Mouse (Mus musculus) gastrocnemius, postnatal 10 days (tissue): ENCODE data around the gene Cadps2. TPM values are rescaled to one million over a fixed set of nuclear protein-coding genes. Genes with fewer than 3 reads are reported as not detected.

Source experiments
- DNase-seq: peaks from one replicate; pipeline ENCODE4 v3.0.0; 2021; ENCODE audit warnings: mixed read lengths
- total RNA-seq, 2 experiments: library from RNA; stranded (reverse); gene quantifications; 2 replicates each; pipeline ENCODE4 v1.2.3; 2021

Cadps2 gene
- total RNA-seq, 2 experiments from 2014 or later, result 0.93 to 1.3 TPM

- no peak for DNase-seq
Observed at GRCm38 (mm10) chr6:23356141-23356540, 483.1 kb downstream of the Cadps2 start.

DNA sequence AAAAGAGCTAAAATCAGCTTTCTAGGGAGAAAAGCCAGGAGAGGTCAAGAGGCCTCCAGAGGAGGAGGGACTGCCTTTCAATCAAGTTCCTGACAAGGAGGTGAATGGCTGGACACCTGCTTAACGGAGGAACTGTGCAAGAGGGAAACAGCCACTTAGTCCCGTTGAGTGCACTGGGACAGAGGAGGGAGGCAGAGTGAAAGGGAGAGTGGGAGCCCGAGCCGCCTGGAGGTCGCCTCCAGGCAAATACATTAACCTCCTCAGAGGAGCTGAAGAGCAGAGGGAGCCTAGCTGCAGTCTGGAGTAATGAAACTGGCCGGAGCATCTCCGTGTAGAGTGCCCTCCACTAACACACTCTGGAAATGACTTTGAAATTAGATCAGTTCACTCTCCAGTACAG, 485.7 kb downstream of the Cadps2 start:
- DNase-seq, result no peak

DNA sequence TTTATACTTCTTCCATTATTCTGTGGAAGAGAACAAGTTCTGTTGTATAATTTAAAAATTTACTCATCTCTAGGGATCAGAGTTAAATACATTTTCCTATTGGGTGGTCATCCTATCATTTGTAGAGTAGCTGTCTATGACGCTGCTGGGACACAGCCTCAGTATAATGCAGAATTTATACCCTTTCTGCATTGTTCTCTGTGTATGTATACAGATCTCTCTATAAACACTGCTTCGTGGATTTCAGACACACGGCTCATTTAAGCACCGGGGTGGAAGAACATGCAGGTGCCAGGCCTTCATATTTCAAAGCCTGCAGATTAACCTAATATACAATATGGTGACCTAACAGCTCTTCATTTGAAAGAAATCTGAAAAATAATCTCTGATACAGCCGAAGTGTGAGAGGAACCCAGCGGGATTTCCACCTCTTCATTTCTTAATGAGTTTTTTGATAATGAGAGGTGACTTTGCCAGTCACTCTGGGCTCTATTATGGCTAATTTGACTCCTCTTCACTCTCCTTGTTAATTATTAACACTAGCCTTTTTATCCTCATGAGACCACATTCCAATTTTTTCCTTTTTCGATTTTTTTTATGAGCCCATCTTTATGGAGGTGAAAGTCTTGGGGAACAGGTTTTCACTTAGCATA, 501.7 kb downstream of the Cadps2 start:
- no peak for DNase-seq

GRCm38 (mm10) chr6:23314945-23315344, 524.3 kb downstream of the Cadps2 start:
- DNase-seq, result no peak

- no peak for DNase-seq
Observed at GRCm38 (mm10) chr6:23314291-23314690, 524.9 kb downstream of the Cadps2 start.

DNA sequence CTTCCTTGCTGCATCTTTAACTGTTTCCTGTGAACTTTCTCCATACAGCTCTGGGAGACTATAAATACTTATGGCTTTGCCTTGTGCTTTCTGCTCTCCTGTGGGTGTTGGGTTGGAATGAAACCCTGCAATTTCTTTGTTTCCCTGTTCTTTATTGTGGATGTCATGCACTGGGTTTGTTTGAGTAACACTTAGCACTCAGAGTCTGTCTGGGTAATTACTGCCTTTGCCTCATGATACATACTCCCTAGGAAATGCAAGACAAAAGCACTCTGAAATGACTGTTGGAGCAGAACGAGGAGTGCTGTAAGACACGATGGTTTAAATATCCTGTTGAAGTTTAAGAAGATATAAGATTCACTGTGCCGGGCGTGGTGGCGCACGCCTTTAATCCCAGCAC, 533.2 kb downstream of the Cadps2 start:
- DNase-seq, result no peak

DNA sequence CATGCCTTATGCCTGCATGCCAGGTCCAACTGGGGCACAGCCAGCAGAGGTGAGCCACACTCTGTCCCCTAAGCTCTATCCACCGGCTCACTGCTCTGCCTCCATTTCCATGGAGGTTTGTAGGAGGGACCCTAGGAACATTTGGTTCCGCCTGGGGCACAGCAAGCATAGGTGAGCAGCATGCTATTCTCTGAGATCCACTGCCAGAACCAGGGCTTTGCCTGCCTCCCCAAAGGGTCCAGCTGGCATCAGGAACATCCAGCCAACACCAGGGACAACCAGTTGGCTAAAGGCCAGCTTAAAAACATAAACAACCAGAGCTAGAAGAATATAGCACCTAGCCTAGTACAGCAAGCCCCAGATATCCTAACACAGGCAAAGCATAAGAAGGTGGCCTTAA, 540.6 kb downstream of the Cadps2 start:
- no peak for DNase-seq

GRCm38 (mm10) chr6:23294685-23295084, 544.5 kb downstream of the Cadps2 start:
- DNase-seq, result no peak

- DNase-seq, result no peak
Observed at GRCm38 (mm10) chr6:23288752-23289151, 550.5 kb downstream of the Cadps2 start.

DNA sequence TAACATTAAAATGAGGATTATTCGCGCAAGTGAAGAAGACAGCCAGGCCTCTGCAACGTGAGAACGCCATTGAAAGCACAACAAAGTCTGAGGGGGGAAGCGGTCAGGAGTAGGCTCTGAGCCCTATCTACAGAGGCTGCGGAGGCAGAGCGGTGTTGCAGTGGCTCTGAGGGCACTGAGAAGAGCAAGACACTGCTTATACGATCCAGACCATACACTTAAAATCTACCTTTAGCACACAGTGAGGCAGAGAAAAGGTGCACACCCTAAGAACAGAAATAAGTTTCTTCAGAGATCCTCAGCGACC, 557.8 kb downstream of the Cadps2 start:
- DNase-seq, result no peak

GRCm38 (mm10) chr6:23280811-23281513, 558.3 kb downstream of the Cadps2 start:
- no peak for DNase-seq

- DNase-seq, result no peak
Observed at GRCm38 (mm10) chr6:23273483-23273882, 565.7 kb downstream of the Cadps2 start.

GRCm38 (mm10) chr6:23272979-23273378, 566.2 kb downstream of the Cadps2 start:
- no peak for DNase-seq

- no peak for DNase-seq
Observed at GRCm38 (mm10) chr6:23272542-23272941, 566.7 kb downstream of the Cadps2 start.

- no peak for DNase-seq
Observed at GRCm38 (mm10) chr6:23260738-23261050, 578.5 kb downstream of the Cadps2 start.

DNA sequence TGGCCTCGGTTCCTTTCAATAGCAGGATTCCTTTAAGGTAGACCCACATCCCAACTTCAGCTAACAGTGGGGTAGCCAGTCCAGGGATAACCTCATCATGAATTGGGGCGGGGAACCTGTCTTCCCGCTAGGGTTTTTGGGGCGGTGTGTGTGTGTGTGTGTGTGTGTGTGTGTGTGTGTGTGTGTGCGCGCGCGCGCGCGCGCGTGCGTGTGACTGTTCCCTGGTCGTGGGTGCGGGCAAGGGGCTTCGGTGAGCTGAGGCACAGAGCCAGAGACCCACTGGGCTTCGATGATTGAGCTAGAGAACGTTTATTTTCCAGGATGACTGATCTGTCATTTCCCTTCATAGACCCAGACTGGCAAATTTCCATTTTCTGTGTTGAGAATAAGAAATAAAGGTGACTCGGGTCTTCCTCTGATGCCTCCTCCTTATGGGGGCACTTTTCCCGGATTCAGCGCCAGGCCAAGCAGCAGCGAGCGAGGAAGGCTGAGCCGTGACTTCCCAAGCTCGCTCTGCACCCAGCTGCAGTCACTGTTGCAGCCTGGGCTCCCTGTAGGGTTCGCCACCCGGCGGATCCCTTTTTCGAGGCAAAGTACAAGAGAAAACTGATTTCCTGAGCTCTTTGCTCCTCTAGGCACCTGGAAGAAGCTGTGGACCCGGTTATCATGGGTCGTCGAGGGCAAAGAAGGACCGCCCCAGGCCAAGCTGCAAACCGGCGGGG, 579.0 kb downstream of the Cadps2 start:
- no peak for DNase-seq

GRCm38 (mm10) chr6:23257981-23258380, 581.2 kb downstream of the Cadps2 start:
- no peak for DNase-seq

DNA sequence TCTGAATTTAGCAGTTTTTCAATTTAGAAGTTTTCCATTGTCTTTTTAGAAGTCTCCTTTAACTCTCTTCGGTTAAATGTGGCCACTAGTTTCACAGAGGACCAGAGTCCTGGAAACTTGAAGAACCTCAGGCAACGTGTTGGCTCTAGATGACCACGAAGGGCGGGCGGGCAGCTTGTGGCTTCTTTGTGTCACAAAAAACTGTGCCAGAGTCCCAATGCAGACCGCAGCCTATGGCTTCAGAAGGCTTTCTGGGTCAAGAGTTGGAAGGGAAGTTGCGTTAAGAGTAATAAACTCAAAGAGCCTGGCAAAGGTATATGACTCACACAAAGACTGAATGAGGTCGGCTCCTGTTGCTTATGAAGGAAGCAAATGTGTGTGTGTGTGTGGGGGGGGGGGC, 584.1 kb downstream of the Cadps2 start:
- no peak for DNase-seq

GRCm38 (mm10) chr6:23254644-23255043, 584.6 kb downstream of the Cadps2 start:
- no peak for DNase-seq

- no peak for DNase-seq
Observed at GRCm38 (mm10) chr6:23253353-23254311, 585.6 kb downstream of the Cadps2 start.

- DNase-seq, result no peak
Observed at GRCm38 (mm10) chr6:23252196-23253135, 586.8 kb downstream of the Cadps2 start.
